In genomic region chr2:77703080-77703479, GRCm38 (mm10) we compare ENCODE assay signal across 8 mouse cellular contexts.
A peak's percentile ranks its signal among the peaks of the same experiment; 100 is the strongest.
DNase-seq lines count a peak whose midpoint lies in the region; ATAC-seq lines count a peak whose summit lies in the region.

No protein-coding gene starts in this region.

- no peak overlapping the region for H3K4me3 ChIP-seq in hindbrain, embryonic 11.5 days (ENCODE audit: low read depth, low read length)
- no peak overlapping the region for H3K4me3 ChIP-seq in hindbrain, embryonic 10.5 days
- peak overlapping the region; percentile 15 to 27 for H3K4me3 ChIP-seq in heart, embryonic 14.5 days (ENCODE audit: control insufficient read depth in 1 of 2, insufficient read depth in 1 of 2, low read depth in 1 of 2, low read length in 2 of 2)

- H3K9ac ChIP-seq in hindbrain, embryonic 11.5 days (ENCODE audit: low read depth, low read length), result no peak overlapping the region
- 0 out of 2 replicates have a peak overlapping the region, but pooled peaks have one; percentile 30 for H3K9ac ChIP-seq in heart, embryonic 14.5 days (ENCODE audit: low read length)

- H3K27ac ChIP-seq in hindbrain, embryonic 11.5 days (ENCODE audit: low read depth, low read length), result no peak overlapping the region
- H3K27ac ChIP-seq in hindbrain, embryonic 10.5 days, result no peak overlapping the region
- H3K27ac ChIP-seq in heart, embryonic 14.5 days (replicated peaks in 1 of 2; ENCODE audit: control insufficient read depth in 1 of 2, insufficient read depth in 1 of 2, low read depth in 2 of 2, low read length in 2 of 2), result no peak overlapping the region

- 64% methylated on average over 19 of the region's 19 CpGs for WGBS in hindbrain, embryonic 11.5 days
- WGBS in hindbrain, embryonic 10.5 days, result 71% methylated on average over 19 of the region's 19 CpGs
- WGBS in heart, embryonic 14.5 days, result 47% methylated on average over 19 of the region's 19 CpGs

- no peaks in the 10 kb centered on the region for H3K36me3 ChIP-seq in hindbrain, embryonic 11.5 days (ENCODE audit: control insufficient read depth, insufficient read depth, low read length)
- no peaks in the 10 kb centered on the region for H3K36me3 ChIP-seq in hindbrain, embryonic 10.5 days
- no peaks in the 10 kb centered on the region for H3K36me3 ChIP-seq in heart, embryonic 14.5 days (ENCODE audit: control insufficient read depth, insufficient read depth, low read length)

- H3K27me3 ChIP-seq in hindbrain, embryonic 11.5 days (ENCODE audit: control insufficient read depth, insufficient read depth, low read length), result no peaks in the 10 kb centered on the region
- no peaks in the 10 kb centered on the region for H3K27me3 ChIP-seq in hindbrain, embryonic 10.5 days (ENCODE audit: insufficient read depth, poor library complexity, severe bottlenecking)
- no peaks in the 10 kb centered on the region for H3K27me3 ChIP-seq in heart, embryonic 14.5 days (ENCODE audit: control insufficient read depth, insufficient read depth, low read length)

- intact Hi-C loops in left cerebral cortex, postnatal 10 days (cut with DNase I), result loop anchor here (5.0 to 10.0 kb wide), 4 partner anchors 248 to 731 kb away; no protein-coding TSS in a partner anchor

- DNase-seq in hindbrain, embryonic 11.5 days (ENCODE audit: low spot score), result peak; percentile 22
- DNase-seq in hindbrain, embryonic 10.5 days (ENCODE audit: low spot score), result no peak
- peak; percentile 34 for DNase-seq in embryo, embryonic 11 days
- peak; percentile 36 to 60 for DNase-seq in left cerebral cortex, postnatal 10 days (ENCODE audit: extremely low spot score in 1 of 2, low spot score in 2 of 2)
- DNase-seq in right cerebral cortex, adult 18-20 months, result peak; percentile 75
- DNase-seq in urinary bladder, adult 18-20 months (ENCODE audit: low spot score in 2 of 2), result no peak
- no peak for DNase-seq in T-cell, adult 2 months (ENCODE audit: low spot score)

- H3K4me1 ChIP-seq in hindbrain, embryonic 11.5 days (replicated peaks; ENCODE audit: control insufficient read depth, insufficient read depth, low read length), result no peaks in the 10 kb centered on the region
- peaks cover 16% of the 10 kb centered on the region for H3K4me1 ChIP-seq in hindbrain, embryonic 10.5 days (replicated peaks)
- no peaks in the 10 kb centered on the region for H3K4me1 ChIP-seq in heart, embryonic 14.5 days (ENCODE audit: control insufficient read depth in 2 of 2, insufficient read depth in 2 of 2, low read length in 2 of 2)

- ATAC-seq in hindbrain, embryonic 11.5 days (ENCODE audit: low FRiP score), result no peak
- no peak for ATAC-seq in heart, embryonic 14.5 days (ENCODE audit: insufficient number of reproducible peaks, insufficient read depth, low FRiP score, low read depth)

- H3K4me2 ChIP-seq in hindbrain, embryonic 11.5 days (replicated peaks; ENCODE audit: low read depth, low read length), result no peak overlapping the region
- H3K4me2 ChIP-seq in heart, embryonic 14.5 days (ENCODE audit: low read length), result peak overlapping the region; percentile 56

- H3K9me3 ChIP-seq in hindbrain, embryonic 11.5 days (ENCODE audit: control insufficient read depth, low read length), result no peaks in the 10 kb centered on the region
- no peaks in the 10 kb centered on the region for H3K9me3 ChIP-seq in hindbrain, embryonic 10.5 days
- H3K9me3 ChIP-seq in heart, embryonic 14.5 days (ENCODE audit: control insufficient read depth, low read length), result no peaks in the 10 kb centered on the region

Comparison
In these comparisons a context has a peak if more than half of its experiments do, and no peak if none do; other contexts are left out.
1. DNase-seq: peak in hindbrain, embryonic 11.5 days (single experiment), embryo, embryonic 11 days (single experiment), left cerebral cortex, postnatal 10 days (2 of 2) and right cerebral cortex, adult 18-20 months (single experiment); none in hindbrain, embryonic 10.5 days (single experiment), urinary bladder, adult 18-20 months (0 of 2) and T-cell, adult 2 months (single experiment).
2. H3K4me3 ChIP-seq: peak in heart, embryonic 14.5 days (2 of 2); none in hindbrain, embryonic 11.5 days (single experiment) and hindbrain, embryonic 10.5 days (single experiment).